Mouse (Mus musculus): ENCODE measurements at regions not wholly inside any gene's neighbourhood (a gene's known extent, or its start where the extent isn't known, plus 50 kb on each side); places are given as distances from the start of the nearest gene placed in this dataset.

DNA sequence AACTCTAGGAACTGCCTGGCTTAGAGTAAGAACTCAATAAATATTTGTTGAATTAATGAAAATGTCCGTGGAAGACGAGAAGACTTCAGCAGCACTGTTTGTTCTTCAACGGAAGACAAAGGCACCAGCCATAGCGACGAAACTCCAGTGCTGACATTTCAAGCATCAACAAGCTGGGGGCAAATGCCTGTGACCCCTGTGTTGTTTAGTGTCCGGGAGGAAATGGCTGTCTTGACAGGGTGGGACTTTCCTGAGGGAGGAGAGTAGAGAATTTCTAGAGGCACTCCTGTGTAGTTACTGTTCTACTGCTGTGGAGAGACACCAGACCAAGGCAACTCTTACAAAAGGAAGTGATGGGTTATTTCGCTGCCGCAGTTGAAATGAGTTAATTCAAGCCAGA, 129.2 kb downstream of the Matn1 start:
- TF ChIP-seq CTCF (IDR thresholded peaks at IDR 0.05; ENCODE audit: low read depth, low read length), result no peak
- TF ChIP-seq POLR2A (IDR thresholded peaks at IDR 0.05; ENCODE audit: insufficient read depth, low read length), result no peak
- no peak for TF ChIP-seq EP300 (IDR thresholded peaks at IDR 0.05; ENCODE audit: insufficient read depth, low read depth, low read length)

All from ES-Bruce4 (cell line).